Mouse (Mus musculus): ENCODE data around the gene Tm4sf20. TPM values are rescaled to one million over a fixed set of nuclear protein-coding genes. Genes with fewer than 3 reads are reported as not detected.

Gene Tm4sf20
- polyA plus RNA-seq (2015; fragmentation: Nextera tagmentation; extraction: Ambion mirVana): 0.11 and 0.22 TPM in 2 replicates

DNA sequence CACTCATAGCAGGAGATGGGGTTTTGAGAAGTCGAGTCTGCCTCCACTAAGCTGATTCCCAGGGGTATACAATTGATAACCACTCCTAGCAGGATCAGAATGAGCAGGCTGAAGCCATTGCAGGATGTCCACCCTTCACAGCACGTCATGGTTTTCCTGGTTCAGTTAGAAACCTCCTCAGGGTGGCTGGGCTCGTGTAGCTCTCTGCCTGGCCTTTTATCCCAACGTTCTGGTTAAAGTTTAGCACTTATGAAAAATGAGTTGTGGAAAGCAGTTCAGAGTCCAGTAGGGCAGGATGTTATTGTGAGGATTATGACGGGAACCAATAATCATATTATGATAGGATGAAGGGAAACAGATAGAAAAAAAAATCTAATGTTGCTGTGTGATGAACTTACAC is at the start of gene Tm4sf20:
TSS of gene Tm4sf20 (minus strand) at position 193 of the 400 bp plus-strand sequence.
- H3K27ac ChIP-seq: no peak within 1 kb of the TSS
- H3K36me3 ChIP-seq: no peaks in the 10 kb centered on the region
- no peak within 1 kb of the TSS for H3K4me2 ChIP-seq (replicated peaks)
- no peaks in the 10 kb centered on the region for H3K27me3 ChIP-seq
- 81% methylated on average over 5 of the region's 5 CpGs for WGBS
- no peak within 1 kb of the TSS for H3K9ac ChIP-seq (replicated peaks)
- no peak within 1 kb of the TSS for H3K4me3 ChIP-seq (replicated peaks)
- no peaks in the 10 kb centered on the region for H3K4me1 ChIP-seq (replicated peaks)
- no peaks in the 10 kb centered on the region for H3K9me3 ChIP-seq
- no peak for ATAC-seq

DNA sequence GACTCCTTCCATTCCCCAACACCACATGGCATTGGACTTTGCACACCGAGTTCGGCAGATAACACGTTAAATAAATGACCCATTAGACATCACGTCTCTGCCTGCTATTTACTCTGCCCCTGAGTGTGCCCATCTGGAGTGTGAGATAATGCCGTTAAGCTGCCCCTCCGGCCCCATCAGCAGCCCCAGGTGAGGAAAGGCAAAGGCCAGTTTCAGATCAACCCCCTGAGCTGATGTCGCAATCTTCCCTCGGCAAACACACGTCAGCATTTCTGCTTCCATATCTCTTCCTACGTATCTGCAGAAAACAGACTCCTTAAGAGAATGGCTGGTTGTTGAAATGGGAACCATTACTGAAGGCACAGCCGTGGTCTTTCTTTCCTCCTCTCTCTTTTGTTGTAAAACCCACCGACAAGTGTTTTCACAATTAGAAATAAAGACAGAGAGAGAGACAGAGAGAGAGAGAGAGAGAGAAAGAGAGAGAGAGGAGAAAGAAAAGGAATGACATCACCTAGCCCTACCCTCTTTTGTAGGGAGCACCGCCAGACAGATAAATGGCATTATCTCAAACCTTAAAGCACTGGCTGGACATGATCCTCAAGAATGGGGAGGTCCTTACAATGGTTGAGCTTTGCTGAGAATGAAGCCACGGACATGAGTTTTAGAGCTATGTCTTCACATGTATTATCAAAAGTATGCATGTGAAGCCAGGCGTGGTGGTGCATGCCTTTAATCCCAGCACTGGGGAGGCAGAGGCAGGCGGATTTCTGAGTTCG is 47.9 kb upstream of the Tm4sf20 start:
- 0 out of 2 replicates have a peak overlapping the region, but pooled peaks have one; percentile 5 for H3K27ac ChIP-seq
- 71% methylated on average over 17 of the region's 17 CpGs for WGBS
- no peaks in the 10 kb centered on the region for H3K36me3 ChIP-seq
- 0 out of 2 replicates have a peak, but pooled peaks have one; percentile 48 for ATAC-seq
- H3K4me1 ChIP-seq (replicated peaks): no peaks in the 10 kb centered on the region
- H3K9ac ChIP-seq (replicated peaks): no peak overlapping the region
- no peak overlapping the region for H3K4me3 ChIP-seq (replicated peaks)
- H3K27me3 ChIP-seq: no peaks in the 10 kb centered on the region
- H3K4me2 ChIP-seq (replicated peaks): no peak overlapping the region
- no peaks in the 10 kb centered on the region for H3K9me3 ChIP-seq

DNA sequence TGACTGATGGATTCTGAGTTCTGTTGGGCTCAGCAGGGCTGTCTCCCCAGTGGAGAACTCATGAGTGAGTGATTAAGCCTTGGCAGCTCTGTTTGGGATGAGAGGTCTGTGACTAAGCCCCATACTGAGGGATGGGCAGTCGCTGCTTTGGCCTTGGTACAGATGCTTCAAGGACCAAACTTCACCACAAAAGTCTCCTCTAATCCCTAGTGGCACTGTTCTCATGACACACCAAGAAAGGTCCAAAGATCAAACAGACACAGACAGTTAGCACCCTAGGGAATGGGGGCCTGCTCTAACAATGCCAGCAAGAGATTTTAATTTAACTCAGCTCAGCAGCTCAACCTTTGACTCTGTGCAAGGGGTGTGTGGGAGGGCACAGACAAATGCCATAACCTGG is 43.5 kb upstream of the Tm4sf20 start:
- H3K27me3 ChIP-seq: no peaks in the 10 kb centered on the region
- H3K4me1 ChIP-seq (replicated peaks): no peaks in the 10 kb centered on the region
- no peak overlapping the region for H3K27ac ChIP-seq
- 58% methylated on average over 1 of the region's 1 CpGs for WGBS
- ATAC-seq: no peak
- H3K36me3 ChIP-seq: no peaks in the 10 kb centered on the region
- H3K4me3 ChIP-seq (replicated peaks): no peak overlapping the region
- H3K9me3 ChIP-seq: no peaks in the 10 kb centered on the region
- H3K9ac ChIP-seq (replicated peaks): no peak overlapping the region
- H3K4me2 ChIP-seq (replicated peaks): no peak overlapping the region

DNA sequence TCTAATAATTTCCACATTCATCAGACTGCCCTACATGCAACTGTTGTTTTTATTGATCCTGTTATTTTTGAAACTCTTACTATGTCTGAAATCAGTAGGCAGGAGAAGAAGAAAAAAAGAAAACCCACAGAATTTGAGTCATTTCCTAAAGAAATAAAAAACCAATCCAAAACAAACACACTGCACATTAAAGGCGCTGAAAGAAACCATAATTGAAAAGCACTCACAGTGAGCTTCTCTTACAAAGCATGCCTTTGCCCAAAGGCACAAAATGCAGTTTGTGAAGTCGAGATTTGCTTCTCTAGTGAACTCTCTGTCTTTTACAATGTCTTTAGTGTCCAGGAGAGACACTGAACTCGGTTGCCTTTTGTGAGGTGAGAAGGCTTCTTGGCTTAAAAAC is 40.3 kb upstream of the Tm4sf20 start:
- H3K4me1 ChIP-seq (replicated peaks): no peaks in the 10 kb centered on the region
- WGBS: 75% methylated on average over 3 of the region's 3 CpGs

DNA sequence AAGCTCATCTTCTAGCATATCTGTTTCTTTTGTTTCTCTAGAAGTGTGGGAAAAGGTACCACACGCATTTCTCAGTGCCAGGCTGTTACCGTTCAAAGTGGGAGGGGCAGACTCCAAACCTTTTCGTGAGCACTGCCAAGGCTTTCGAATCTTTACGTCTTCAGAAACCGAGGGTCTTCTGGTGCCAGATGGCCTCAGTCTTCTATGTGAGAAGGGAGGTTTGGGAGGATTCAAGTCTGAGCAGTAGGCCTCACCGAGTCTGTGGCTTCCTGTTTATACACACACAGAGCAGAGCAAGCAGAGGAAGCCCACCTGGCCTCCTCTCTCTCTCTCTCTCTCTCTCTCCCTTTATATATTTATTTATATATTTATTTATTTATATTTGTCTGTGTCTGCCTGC is 38.9 kb upstream of the Tm4sf20 start:
- Histone ChIP-seq H3K4me2 (replicated peaks) (no peak overlapping the region), H3K4me1 (replicated peaks) (no peaks in the 10 kb centered on the region), H3K27me3 (no peaks in the 10 kb centered on the region), H3K9me3 (no peaks in the 10 kb centered on the region), H3K36me3 (no peaks in the 10 kb centered on the region), H3K9ac (replicated peaks) (no peak overlapping the region), H3K27ac (no peak overlapping the region), H3K4me3 (replicated peaks) (no peak overlapping the region)
- ATAC-seq: no peak
- 83% methylated on average over 7 of the region's 7 CpGs for WGBS

More for the DNA sequence above, 40.3 kb upstream of the Tm4sf20 start:
- H3K9me3 ChIP-seq: no peaks in the 10 kb centered on the region
- no peak overlapping the region for H3K4me2 ChIP-seq (replicated peaks)
- no peak overlapping the region for H3K4me3 ChIP-seq (replicated peaks)
- H3K9ac ChIP-seq (replicated peaks): no peak overlapping the region
- ATAC-seq: no peak
- H3K36me3 ChIP-seq: no peaks in the 10 kb centered on the region
- H3K27ac ChIP-seq: no peak overlapping the region
- no peaks in the 10 kb centered on the region for H3K27me3 ChIP-seq

DNA sequence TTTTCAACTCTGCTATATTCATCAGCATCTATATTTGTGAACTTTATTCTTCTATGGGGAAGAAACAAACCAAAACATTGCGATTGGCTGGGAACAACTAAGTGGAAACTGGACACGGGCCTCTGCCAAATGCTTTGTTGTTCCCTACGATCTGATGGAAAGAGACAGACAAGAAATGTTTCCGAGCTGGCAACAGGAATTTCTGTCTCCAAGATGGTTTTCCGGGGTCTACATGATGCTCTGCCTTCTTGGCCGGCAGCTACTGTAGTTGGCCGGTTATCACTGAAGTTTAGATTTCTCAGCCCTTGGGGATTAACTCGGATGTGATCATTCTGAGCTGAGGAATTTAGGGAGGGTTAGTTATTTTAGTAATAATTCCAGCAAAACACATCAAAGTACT is 38.1 kb upstream of the Tm4sf20 start:
- no peaks in the 10 kb centered on the region for H3K4me1 ChIP-seq (replicated peaks)
- no peak overlapping the region for H3K9ac ChIP-seq (replicated peaks)
- H3K4me3 ChIP-seq (replicated peaks): no peak overlapping the region
- no peak overlapping the region for H3K27ac ChIP-seq
- H3K36me3 ChIP-seq: no peaks in the 10 kb centered on the region
- H3K9me3 ChIP-seq: no peaks in the 10 kb centered on the region
- 84% methylated on average over 8 of the region's 8 CpGs for WGBS
- ATAC-seq: no peak
- H3K27me3 ChIP-seq: no peaks in the 10 kb centered on the region
- no peak overlapping the region for H3K4me2 ChIP-seq (replicated peaks)

DNA sequence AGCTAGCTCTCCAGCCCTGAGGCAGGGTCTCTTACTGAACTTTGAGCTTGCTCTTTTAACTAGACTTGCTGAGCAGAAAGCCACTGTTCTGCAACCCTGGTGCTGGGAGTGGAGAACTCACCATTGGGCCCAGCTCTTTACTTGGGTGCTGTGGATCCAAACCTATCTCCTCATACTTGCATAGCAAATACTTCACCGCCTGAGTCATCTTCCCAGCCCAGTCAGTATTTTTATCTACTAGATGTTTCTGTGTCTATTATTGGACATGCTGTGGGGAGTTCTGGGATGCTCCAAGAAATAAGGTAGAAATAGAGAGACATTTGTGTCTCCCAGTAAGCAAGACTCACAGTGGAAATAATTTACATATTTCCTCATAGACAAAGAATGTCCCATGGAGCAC is 35.8 kb upstream of the Tm4sf20 start:
- ATAC-seq: no peak
- no peak overlapping the region for H3K9ac ChIP-seq (replicated peaks)
- no peaks in the 10 kb centered on the region for H3K36me3 ChIP-seq
- H3K27me3 ChIP-seq: no peaks in the 10 kb centered on the region
- no peak overlapping the region for H3K27ac ChIP-seq
- H3K9me3 ChIP-seq: no peaks in the 10 kb centered on the region
- no peaks in the 10 kb centered on the region for H3K4me1 ChIP-seq (replicated peaks)
- 100% methylated on average over 1 of the region's 1 CpGs for whole genome bisulfite sequencing
- no peak overlapping the region for H3K4me2 ChIP-seq (replicated peaks)
- no peak overlapping the region for H3K4me3 ChIP-seq (replicated peaks)

DNA sequence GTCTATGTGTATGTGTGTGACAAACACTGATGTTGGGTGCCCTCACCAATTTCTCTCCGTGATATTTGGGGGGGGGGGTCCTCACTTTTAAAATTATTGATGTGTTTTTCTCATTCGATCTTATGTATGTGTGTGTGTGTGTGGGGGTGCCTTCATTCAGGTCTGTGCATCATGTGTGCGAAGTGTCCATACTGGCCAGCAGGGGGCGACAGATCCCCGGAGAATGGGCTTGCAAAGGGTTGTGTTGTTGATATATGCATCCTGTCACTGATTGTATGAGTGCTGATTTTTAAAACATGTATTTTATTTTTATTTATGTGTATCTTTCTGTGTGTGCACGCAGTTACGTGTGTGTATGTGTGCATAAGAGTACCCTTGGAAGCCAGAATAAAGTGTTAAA is 35.3 kb upstream of the Tm4sf20 start:
- ATAC-seq: no peak
- H3K27me3 ChIP-seq: no peaks in the 10 kb centered on the region
- H3K4me3 ChIP-seq (replicated peaks): no peak overlapping the region
- no peak overlapping the region for H3K4me2 ChIP-seq (replicated peaks)
- no peak overlapping the region for H3K27ac ChIP-seq
- no peaks in the 10 kb centered on the region for H3K36me3 ChIP-seq
- H3K4me1 ChIP-seq (replicated peaks): no peaks in the 10 kb centered on the region
- H3K9me3 ChIP-seq: no peaks in the 10 kb centered on the region
- 78% methylated on average over 7 of the region's 7 CpGs for WGBS
- H3K9ac ChIP-seq (replicated peaks): no peak overlapping the region

DNA sequence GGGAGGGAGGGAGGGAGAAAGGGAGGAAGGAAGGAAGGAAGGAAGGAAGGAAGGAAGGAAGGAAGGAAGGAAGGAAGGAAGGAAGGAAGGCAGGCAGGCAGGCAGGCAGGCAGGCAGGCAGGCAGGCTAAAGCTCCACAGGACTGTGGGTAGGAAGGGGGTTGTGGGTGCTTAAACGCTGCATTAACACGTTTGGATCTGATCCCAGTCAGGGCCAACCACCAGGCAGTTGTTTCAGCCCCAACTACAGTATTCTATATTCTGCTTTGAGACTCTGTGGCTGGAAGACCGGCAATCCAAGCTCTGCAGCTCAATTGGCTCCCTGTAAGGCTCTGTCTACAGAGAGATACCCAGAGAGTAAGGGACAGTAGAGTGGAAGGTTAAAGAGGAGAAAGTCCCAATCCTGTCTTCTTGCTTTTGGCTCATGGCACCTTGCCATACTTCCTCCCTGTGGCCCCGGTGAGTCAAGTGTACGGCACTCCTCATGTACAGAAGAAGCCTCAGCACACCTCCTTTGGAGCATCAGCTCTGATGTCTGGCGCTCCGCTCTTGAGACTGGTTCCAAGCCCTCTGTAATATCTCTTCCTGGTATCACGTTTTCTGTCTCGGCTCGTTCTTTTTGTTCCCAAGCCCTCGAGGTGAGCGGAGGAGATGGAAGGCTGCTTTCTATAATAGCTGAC is 33.0 kb upstream of the Tm4sf20 start:
- H3K27me3 ChIP-seq: no peaks in the 10 kb centered on the region
- WGBS: 81% methylated on average over 12 of the region's 12 CpGs
- H3K4me2 ChIP-seq (replicated peaks): no peak overlapping the region
- H3K9me3 ChIP-seq: no peaks in the 10 kb centered on the region
- H3K4me3 ChIP-seq (replicated peaks): no peak overlapping the region
- H3K36me3 ChIP-seq: no peaks in the 10 kb centered on the region
- no peak overlapping the region for H3K27ac ChIP-seq
- no peak for ATAC-seq
- no peak overlapping the region for H3K9ac ChIP-seq (replicated peaks)
- no peaks in the 10 kb centered on the region for H3K4me1 ChIP-seq (replicated peaks)

DNA sequence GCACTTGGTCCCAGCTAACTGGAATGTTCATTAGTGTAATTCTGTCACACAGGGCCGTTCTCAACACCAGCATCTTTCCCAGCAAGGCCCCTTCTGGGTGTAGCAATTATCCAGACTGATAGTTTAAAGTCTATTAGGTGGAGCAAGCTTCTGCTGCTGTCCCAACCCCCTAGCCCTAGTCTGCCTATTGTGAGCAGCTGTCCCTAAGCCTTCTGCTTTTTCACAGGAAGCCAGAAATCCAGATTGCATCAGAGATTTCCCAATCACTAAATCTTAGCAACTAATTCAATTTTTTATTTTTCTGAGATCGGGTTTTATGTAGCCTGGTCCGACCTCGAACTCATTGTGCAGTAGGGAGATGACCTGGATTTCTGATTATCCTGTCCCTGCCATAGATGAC is 30.7 kb upstream of the Tm4sf20 start:
- H3K27ac ChIP-seq: no peak overlapping the region
- no peak overlapping the region for H3K4me2 ChIP-seq (replicated peaks)
- ATAC-seq: no peak
- no peak overlapping the region for H3K4me3 ChIP-seq (replicated peaks)
- no peaks in the 10 kb centered on the region for H3K27me3 ChIP-seq
- H3K4me1 ChIP-seq (replicated peaks): no peaks in the 10 kb centered on the region
- no peaks in the 10 kb centered on the region for H3K36me3 ChIP-seq
- no peak overlapping the region for H3K9ac ChIP-seq (replicated peaks)
- 85% methylated on average over 4 of the region's 4 CpGs for WGBS
- no peaks in the 10 kb centered on the region for H3K9me3 ChIP-seq

DNA sequence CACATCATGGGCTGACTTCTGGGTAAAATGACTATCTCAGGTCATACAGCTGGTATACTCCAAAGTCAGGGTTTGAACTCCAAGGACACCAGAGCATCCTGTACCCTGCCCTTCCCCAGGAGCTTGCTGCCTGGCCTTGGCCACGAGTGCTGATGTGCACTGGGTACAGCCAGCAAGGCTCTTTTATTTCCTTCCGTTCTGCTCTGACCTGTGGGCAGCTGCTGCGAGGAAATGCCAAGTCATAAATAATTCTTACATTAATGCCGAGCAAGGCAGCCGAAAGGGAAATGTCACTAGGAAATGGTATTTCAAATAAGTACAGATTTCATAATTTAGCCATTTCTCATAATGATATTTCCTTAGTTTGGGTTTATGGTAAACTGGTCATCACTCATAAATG is 30.0 kb upstream of the Tm4sf20 start:
- Histone ChIP-seq H3K4me3 (replicated peaks) (no peak overlapping the region), H3K4me2 (replicated peaks) (no peak overlapping the region), H3K4me1 (replicated peaks) (no peaks in the 10 kb centered on the region), H3K27me3 (no peaks in the 10 kb centered on the region), H3K36me3 (no peaks in the 10 kb centered on the region), H3K9ac (replicated peaks) (no peak overlapping the region), H3K27ac (no peak overlapping the region), H3K9me3 (no peaks in the 10 kb centered on the region)
- no peak for ATAC-seq
- 71% methylated on average over 5 of the region's 5 CpGs for WGBS

DNA sequence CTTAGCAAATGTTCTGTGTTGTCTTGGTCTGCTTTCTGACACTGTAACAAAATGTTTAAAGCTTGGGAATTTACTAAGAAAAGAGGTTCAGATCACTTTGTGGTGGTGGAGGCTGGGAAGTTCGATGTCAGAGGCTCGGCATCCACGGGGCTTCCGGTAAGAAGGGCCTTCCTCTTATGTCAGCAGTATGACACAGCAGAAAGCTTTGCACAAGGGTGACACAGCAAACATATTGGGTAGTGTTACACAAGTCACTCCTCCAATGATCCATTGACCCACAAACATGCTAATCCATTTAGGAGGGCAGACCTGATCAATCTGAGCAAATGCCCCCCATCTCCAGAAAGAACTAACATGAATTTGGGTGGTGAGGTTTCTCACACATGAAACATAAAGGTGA is 28.8 kb upstream of the Tm4sf20 start:
- Histone ChIP-seq H3K27me3 (no peaks in the 10 kb centered on the region), H3K9ac (replicated peaks) (no peak overlapping the region), H3K4me2 (replicated peaks) (no peak overlapping the region), H3K36me3 (no peaks in the 10 kb centered on the region), H3K4me3 (replicated peaks) (no peak overlapping the region), H3K27ac (no peak overlapping the region), H3K4me1 (replicated peaks) (no peaks in the 10 kb centered on the region), H3K9me3 (no peaks in the 10 kb centered on the region)
- 96% methylated on average over 4 of the region's 4 CpGs for WGBS
- ATAC-seq: no peak
